15 mouse cellular contexts compared by ENCODE assay signal in genomic region chrX:153936111-153936510, GRCm38 (mm10).
DNase-seq lines count a peak whose midpoint lies in the region.
"Had no signal": no experiment of that assay in that cellular context is flagged by ENCODE, and none has a peak within 500 bp of the region (broad histone marks: within the 10 kb centered on the region; RNA-seq: fewer than 3 reads in every experiment).

No protein-coding gene starts in this region.

- DNase-seq in heart, adult 11 months, result peak; percentile 54
- no peak for DNase-seq in heart, adult 18-20 months
- peak; percentile 2 for DNase-seq in ovary, postnatal 36 days (ENCODE audit: low spot score)
- no peak for DNase-seq in ovary, postnatal 10 days (ENCODE audit: low spot score)
- DNase-seq in urinary bladder, postnatal 4 days (ENCODE audit: low spot score in 2 of 2), result peak; percentile 13 to 44
- DNase-seq in urinary bladder, postnatal 25 days (ENCODE audit: low spot score), result no peak
- DNase-seq: adrenal gland, adult 2 months; adrenal gland, postnatal 14 days; cerebellum, adult 11 months; cerebellum, adult 2 months; cerebellum, adult 9-11 months; cerebellum, postnatal 25 days; gastrocnemius, postnatal 10 days; gastrocnemius, postnatal 36 days; heart, postnatal 14 days had no signal

Comparison
In these comparisons a context has a peak if more than half of its experiments do, and no peak if none do; other contexts are left out.
1. DNase-seq: peak in heart, adult 11 months (single experiment), ovary, postnatal 36 days (single experiment) and urinary bladder, postnatal 4 days (2 of 2); none in heart, adult 18-20 months (0 of 2), ovary, postnatal 10 days (single experiment) and urinary bladder, postnatal 25 days (single experiment).